Mouse (Mus musculus): ENCODE measurements at regions not wholly inside any gene's neighbourhood (a gene's known extent, or its start where the extent isn't known, plus 50 kb on each side); places are given as distances from the start of the nearest gene placed in this dataset.

DNA sequence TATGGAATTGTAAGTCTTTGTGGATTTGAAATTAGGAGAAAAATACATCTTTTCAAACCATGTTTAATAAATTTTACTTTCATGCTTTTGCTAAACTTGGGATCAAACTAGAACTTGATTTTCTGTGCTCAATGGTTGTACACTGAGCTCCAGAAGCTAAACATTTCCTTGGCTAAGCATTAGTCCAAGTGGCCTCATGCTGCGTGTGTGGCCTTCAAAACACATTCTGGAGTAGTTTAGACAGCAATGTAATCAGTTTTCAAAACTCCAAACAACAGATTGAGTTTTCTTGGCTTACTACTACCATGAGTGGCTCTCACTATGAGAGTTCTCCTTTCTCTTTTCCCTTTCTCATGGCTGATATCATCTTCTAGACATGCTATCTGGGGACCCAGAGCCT, 112.7 kb upstream of the Igsf10 start:
- no peaks in the 10 kb centered on the region for H3K79me2 ChIP-seq (ENCODE audit: control insufficient read depth, insufficient read depth, low read length, poor library complexity)
- H3K27me3 ChIP-seq (ENCODE audit: control insufficient read depth in 1 of 2, insufficient read depth in 2 of 2, low read length in 2 of 2) = no peaks in the 10 kb centered on the region
- H3K27ac ChIP-seq (ENCODE audit: control insufficient read depth, low read depth, low read length) = no peak overlapping the region
- TF ChIP-seq EP300 (IDR thresholded peaks at IDR 0.05; ENCODE audit: low read depth in 1 of 2, low read length in 2 of 2) (no peak), CTCF (IDR thresholded peaks at IDR 0.05 in 2 of 3, conservative IDR thresholded peaks at IDR 0.05 in 1 of 3; ENCODE audit: control insufficient read depth in 1 of 3, insufficient read depth in 1 of 3, low read depth in 2 of 3, low read length in 3 of 3, poor library complexity in 1 of 3, severe bottlenecking in 1 of 3) (no peak), ZKSCAN1 (IDR thresholded peaks at IDR 0.05; ENCODE audit: low read depth, low read length) (no peak), MYC (IDR thresholded peaks at IDR 0.05; ENCODE audit: low read depth, low read length) (no peak), MAZ (IDR thresholded peaks at IDR 0.05; ENCODE audit: low read depth, low read length) (no peak), UBTF (IDR thresholded peaks at IDR 0.05; ENCODE audit: borderline replicate concordance, insufficient read depth, low read depth, low read length) (no peak), TCF12 (IDR thresholded peaks at IDR 0.05; ENCODE audit: low read depth, low read length) (no peak)
- no peak for DNase-seq (ENCODE audit: low read depth, low spot score)
- H3K4me3 ChIP-seq (ENCODE audit: control insufficient read depth in 1 of 2, insufficient read depth in 1 of 2, low read depth in 2 of 2, low read length in 2 of 2) = no peak overlapping the region
- H3K9me3 ChIP-seq (replicated peaks; ENCODE audit: insufficient read depth, low read length) = no peaks in the 10 kb centered on the region
- no peak overlapping the region for H3K9ac ChIP-seq (ENCODE audit: control insufficient read depth, low read depth, low read length, poor library complexity, severe bottlenecking)
- no peaks in the 10 kb centered on the region for H3K4me1 ChIP-seq (ENCODE audit: control insufficient read depth in 1 of 2, insufficient read depth in 2 of 2, low read length in 2 of 2)
- no peaks in the 10 kb centered on the region for H3K36me3 ChIP-seq (ENCODE audit: control insufficient read depth in 1 of 2, insufficient read depth in 2 of 2, low read length in 2 of 2)

- Histone ChIP-seq H3K27ac (ENCODE audit: control insufficient read depth, low read depth, low read length) (no peak overlapping the region), H3K36me3 (ENCODE audit: control insufficient read depth in 1 of 2, insufficient read depth in 2 of 2, low read length in 2 of 2) (no peaks in the 10 kb centered on the region), H3K27me3 (ENCODE audit: control insufficient read depth in 1 of 2, insufficient read depth in 2 of 2, low read length in 2 of 2) (no peaks in the 10 kb centered on the region), H3K9ac (ENCODE audit: control insufficient read depth, low read depth, low read length, poor library complexity, severe bottlenecking) (no peak overlapping the region), H3K4me3 (ENCODE audit: control insufficient read depth in 1 of 2, insufficient read depth in 1 of 2, low read depth in 2 of 2, low read length in 2 of 2) (no peak overlapping the region), H3K9me3 (replicated peaks; ENCODE audit: insufficient read depth, low read length) (no peaks in the 10 kb centered on the region), H3K4me1 (ENCODE audit: control insufficient read depth in 1 of 2, insufficient read depth in 2 of 2, low read length in 2 of 2) (no peaks in the 10 kb centered on the region), H3K79me2 (ENCODE audit: control insufficient read depth, insufficient read depth, low read length, poor library complexity) (no peaks in the 10 kb centered on the region)
- DNase-seq (ENCODE audit: low read depth, low spot score) = no peak
- TF ChIP-seq CHD1 (IDR thresholded peaks at IDR 0.05; ENCODE audit: low read depth, low read length) = no peak
- TF ChIP-seq ZNF384 (IDR thresholded peaks at IDR 0.05; ENCODE audit: low read depth, low read length) = no peak
- no peak for TF ChIP-seq ZMIZ1 (IDR thresholded peaks at IDR 0.05; ENCODE audit: low read depth, low read length)
- no peak for TF ChIP-seq HCFC1 (IDR thresholded peaks at IDR 0.05; ENCODE audit: low read depth, low read length)
- TF ChIP-seq MYC (IDR thresholded peaks at IDR 0.05; ENCODE audit: low read depth, low read length) = no peak
- TF ChIP-seq RCOR1 (IDR thresholded peaks at IDR 0.05; ENCODE audit: low read depth, low read length) = no peak
- TF ChIP-seq UBTF (IDR thresholded peaks at IDR 0.05; ENCODE audit: borderline replicate concordance, insufficient read depth, low read depth, low read length) = no peak
Observed at GRCm38 (mm10) chr3:59451084-59451483, 106.9 kb upstream of the Igsf10 start.

DNA sequence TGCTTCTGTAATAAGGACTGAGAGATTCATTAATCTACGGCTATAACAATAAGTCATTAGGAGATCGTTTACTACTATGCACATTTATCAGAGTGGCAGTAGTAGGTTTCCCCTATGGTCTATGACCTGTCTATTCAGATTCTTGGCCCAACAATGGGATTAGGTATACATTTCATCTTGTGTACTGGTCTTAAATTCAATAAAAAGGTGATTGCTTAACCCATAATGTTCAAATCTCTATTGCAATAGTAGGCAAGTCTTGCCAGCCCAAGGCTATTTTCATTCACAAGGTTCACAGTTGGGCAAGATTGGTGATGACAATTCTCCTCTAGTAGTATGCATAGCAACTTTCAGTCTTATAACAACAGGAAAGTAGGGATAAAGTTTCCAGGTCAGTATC, 79.4 kb upstream of the Igsf10 start:
- no peaks in the 10 kb centered on the region for H3K27me3 ChIP-seq (ENCODE audit: control insufficient read depth in 1 of 2, insufficient read depth in 2 of 2, low read length in 2 of 2)
- no peak overlapping the region for H3K4me3 ChIP-seq (ENCODE audit: control insufficient read depth in 1 of 2, insufficient read depth in 1 of 2, low read depth in 2 of 2, low read length in 2 of 2)
- H3K27ac ChIP-seq (ENCODE audit: control insufficient read depth, low read depth, low read length) = no peak overlapping the region
- DNase-seq (ENCODE audit: low read depth, low spot score) = no peak
- TF ChIP-seq UBTF (IDR thresholded peaks at IDR 0.05; ENCODE audit: borderline replicate concordance, insufficient read depth, low read depth, low read length) (no peak), E2F4 (IDR thresholded peaks at IDR 0.05; ENCODE audit: borderline replicate concordance, low read depth, low read length) (no peak), ETS1 (IDR thresholded peaks at IDR 0.05; ENCODE audit: low read depth, low read length) (no peak), SMC3 (IDR thresholded peaks at IDR 0.05; ENCODE audit: low read depth, low read length) (no peak), TAL1 (IDR thresholded peaks at IDR 0.05; ENCODE audit: low read length) (no peak), HCFC1 (IDR thresholded peaks at IDR 0.05; ENCODE audit: low read depth, low read length) (no peak), ZNF384 (IDR thresholded peaks at IDR 0.05; ENCODE audit: low read depth, low read length) (no peak), EP300 (IDR thresholded peaks at IDR 0.05; ENCODE audit: low read depth in 1 of 2, low read length in 2 of 2) (no peak), MYB (IDR thresholded peaks at IDR 0.05; ENCODE audit: low read depth, low read length) (no peak), NELFE (IDR thresholded peaks at IDR 0.05; ENCODE audit: low read depth, low read length) (no peak), KAT2A (conservative IDR thresholded peaks at IDR 0.05; ENCODE audit: low read depth, low read length) (no peak), JUND (IDR thresholded peaks at IDR 0.05; ENCODE audit: low read depth, low read length) (no peak), TCF12 (IDR thresholded peaks at IDR 0.05; ENCODE audit: low read depth, low read length) (no peak), RAD21 (IDR thresholded peaks at IDR 0.05; ENCODE audit: low read depth, low read length) (no peak), USF1 (IDR thresholded peaks at IDR 0.05; ENCODE audit: low read depth, low read length) (no peak), TBP (IDR thresholded peaks at IDR 0.05; ENCODE audit: low read depth, low read length) (no peak), CTCF (IDR thresholded peaks at IDR 0.05 in 2 of 3, conservative IDR thresholded peaks at IDR 0.05 in 1 of 3; ENCODE audit: control insufficient read depth in 1 of 3, insufficient read depth in 1 of 3, low read depth in 2 of 3, low read length in 3 of 3, poor library complexity in 1 of 3, severe bottlenecking in 1 of 3) (no peak), ZMIZ1 (IDR thresholded peaks at IDR 0.05; ENCODE audit: low read depth, low read length) (no peak)
- H3K79me2 ChIP-seq (ENCODE audit: control insufficient read depth, insufficient read depth, low read length, poor library complexity) = no peaks in the 10 kb centered on the region
- H3K9ac ChIP-seq (ENCODE audit: control insufficient read depth, low read depth, low read length, poor library complexity, severe bottlenecking) = no peak overlapping the region
- no peaks in the 10 kb centered on the region for H3K4me1 ChIP-seq (ENCODE audit: control insufficient read depth in 1 of 2, insufficient read depth in 2 of 2, low read length in 2 of 2)
- no peaks in the 10 kb centered on the region for H3K36me3 ChIP-seq (ENCODE audit: control insufficient read depth in 1 of 2, insufficient read depth in 2 of 2, low read length in 2 of 2)
- no peaks in the 10 kb centered on the region for H3K9me3 ChIP-seq (replicated peaks; ENCODE audit: insufficient read depth, low read length)
